Mouse (Mus musculus) lung, adult 2 months (tissue): ENCODE data around the gene Themis2.

ENCODE experiments used
- CTCF ChIP-seq: fragments of 200-500 bp; IDR thresholded peaks from 2 replicates; pipeline ENCODE4 v1.5.1; 2011; ENCODE audit warnings: mild to moderate bottlenecking, low read length, control low read depth; ENCODE audit not compliant: insufficient read depth
- POLR2A ChIP-seq: fragments of 200-500 bp; IDR thresholded peaks from 2 replicates; pipeline ENCODE4 v1.6.1; 2011; ENCODE audit warnings: low read depth, mild to moderate bottlenecking, control low read depth, low read length, borderline replicate concordance; ENCODE audit errors: extremely low read depth

GRCm38 (mm10) chr4:132776764-132777163 lies 19.4 kb downstream of the Themis2 start:
- TF ChIP-seq CTCF (peak; percentile 72), POLR2A (no peak)
